Mouse (Mus musculus) naive thymus-derived CD4-positive, alpha-beta T cell, adult 2 months (primary cell): ENCODE data around the gene Parp1.

Experiments
- DNase-seq: peaks from one replicate; pipeline ENCODE4 v3.0.0-alpha.2; 2011; ENCODE audit warnings: low read depth

Parp1 gene

GRCm38 (mm10) chr1:180568761-180569452 lies at the start of gene Parp1:
TSS of gene Parp1 (plus strand) at chr1:180568924.
- DNase-seq, result peak; percentile 95

GRCm38 (mm10) chr1:180519520-180519919 lies 49.2 kb upstream of the Parp1 start:
- DNase-seq, result no peak

- no peak for DNase-seq
Measured at GRCm38 (mm10) chr1:180520190-180520589, 48.5 kb upstream of the Parp1 start.

GRCm38 (mm10) chr1:180523320-180523719 lies 45.4 kb upstream of the Parp1 start:
- DNase-seq, result no peak

GRCm38 (mm10) chr1:180525301-180525700 lies 43.4 kb upstream of the Parp1 start:
- no peak for DNase-seq

- no peak for DNase-seq
Measured at GRCm38 (mm10) chr1:180529847-180530246, 38.9 kb upstream of the Parp1 start.

- DNase-seq, result no peak
Measured at GRCm38 (mm10) chr1:180530457-180531263, 38.1 kb upstream of the Parp1 start.

- no peak for DNase-seq
Measured at GRCm38 (mm10) chr1:180532671-180533070, 36.1 kb upstream of the Parp1 start.

- DNase-seq, result no peak
Measured at GRCm38 (mm10) chr1:180536719-180537118, 32.0 kb upstream of the Parp1 start.

GRCm38 (mm10) chr1:180541251-180541650 lies 27.5 kb upstream of the Parp1 start:
- DNase-seq, result no peak

- no peak for DNase-seq
Measured at GRCm38 (mm10) chr1:180541883-180542711, 26.6 kb upstream of the Parp1 start.

GRCm38 (mm10) chr1:180542712-180543371 lies 25.9 kb upstream of the Parp1 start:
- DNase-seq, result no peak

GRCm38 (mm10) chr1:180545918-180546545 lies 22.7 kb upstream of the Parp1 start:
- DNase-seq, result peak; percentile 40

- no peak for DNase-seq
Measured at GRCm38 (mm10) chr1:180546798-180547750, 21.6 kb upstream of the Parp1 start.

GRCm38 (mm10) chr1:180547751-180548669 lies 20.7 kb upstream of the Parp1 start:
- peak; percentile 58 for DNase-seq

GRCm38 (mm10) chr1:180549539-180550308 lies 19.0 kb upstream of the Parp1 start:
- no peak for DNase-seq

- DNase-seq, result no peak
Measured at GRCm38 (mm10) chr1:180550770-180551169, 18.0 kb upstream of the Parp1 start.

- DNase-seq, result no peak
Measured at GRCm38 (mm10) chr1:180556899-180557298, 11.8 kb upstream of the Parp1 start.
